Mouse (Mus musculus) urinary bladder, adult 18-20 months (tissue): Measurements from ENCODE around the gene Wdr27.
A peak's percentile ranks its signal among the peaks of the same experiment; 100 is the strongest.
"Not testable (repeated sequence)": the region's sequence is repeated elsewhere in the genome, so short reads cannot be mapped to it uniquely, and the experiment has no call there.

Experiments
- DNase-seq, 2 experiments: peaks; one replicate each; pipeline ENCODE4 v3.0.0; 2022; ENCODE audit warnings: low spot score in 2 of 2, mixed read lengths in 2 of 2

The Wdr27 gene

DNA sequence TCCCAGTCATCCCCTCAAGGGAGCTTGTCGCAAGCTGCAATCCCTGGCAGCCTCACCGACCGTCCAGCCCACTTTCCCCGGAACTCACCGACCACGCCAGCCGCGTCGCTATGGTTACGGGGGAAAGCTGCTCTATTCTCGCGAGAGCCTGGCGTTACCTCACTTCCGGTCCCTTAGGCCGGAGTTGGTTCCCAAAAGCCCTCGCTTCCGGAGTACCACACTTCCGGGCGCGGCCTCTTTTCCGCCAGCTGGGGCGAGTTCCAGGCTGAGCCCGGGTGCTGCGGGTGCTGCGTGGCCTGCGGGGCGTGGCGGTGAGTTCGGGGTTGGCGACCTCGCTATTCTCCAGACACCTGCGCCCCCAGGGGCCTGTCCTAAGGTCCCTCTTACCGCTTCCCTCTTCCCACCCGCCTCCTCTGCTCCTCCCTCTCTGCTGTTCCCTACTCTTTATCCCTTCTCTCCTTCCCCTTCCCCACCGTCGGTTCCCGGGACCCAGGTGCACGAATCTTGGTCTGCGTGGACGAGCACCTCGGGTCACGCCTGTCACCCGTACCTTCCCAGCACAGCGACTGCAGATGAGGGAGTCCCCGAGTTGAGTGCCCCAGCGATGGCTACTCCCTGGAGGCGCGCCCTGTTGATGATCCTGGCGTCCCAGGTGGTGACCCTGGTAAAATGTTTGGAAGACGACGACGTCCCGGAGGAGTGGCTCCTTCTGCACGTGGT, at the start of gene Wdr27, which contains the start of gene 1600012H06Rik:
Gene Wdr27 (minus strand): TSS at position 150 of the 720 bp plus-strand sequence.
Gene 1600012H06Rik (plus strand): TSS at position 176 of the 720 bp plus-strand sequence.
- peak; percentile 96 to 98 for DNase-seq

DNA sequence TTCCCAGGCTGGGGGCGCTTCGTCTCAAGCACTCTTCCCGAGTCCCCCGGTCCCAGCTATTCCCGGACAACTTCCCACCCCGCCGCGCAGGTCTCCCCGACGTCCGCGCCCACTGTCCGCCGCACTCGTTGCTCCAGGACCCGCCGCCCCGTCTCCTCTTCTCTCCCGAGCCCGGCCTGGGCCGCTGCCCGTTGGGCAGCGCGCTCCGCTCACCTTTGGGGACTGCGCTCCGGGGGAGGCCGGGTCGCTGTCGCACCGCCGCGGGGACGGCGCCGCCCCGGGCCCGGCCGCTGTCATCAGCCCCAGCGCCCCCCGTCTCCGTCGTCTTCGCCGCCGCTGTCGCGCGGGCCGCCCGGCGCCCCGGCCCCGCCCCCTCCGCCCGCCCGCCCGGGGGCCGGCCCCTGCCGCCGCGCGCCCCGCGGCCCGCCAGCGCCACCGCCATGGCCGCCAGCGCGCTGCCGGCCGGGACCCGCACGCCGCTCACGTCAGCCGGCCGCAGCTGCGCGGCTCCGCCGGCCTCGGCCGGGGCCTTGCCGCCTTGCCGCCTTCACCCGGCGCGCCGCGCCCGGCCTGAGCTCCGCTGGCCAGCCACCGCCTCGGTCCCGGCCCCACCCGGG, 49.7 kb upstream of the Wdr27 start:
- not testable (repeated sequence) for DNase-seq

DNA sequence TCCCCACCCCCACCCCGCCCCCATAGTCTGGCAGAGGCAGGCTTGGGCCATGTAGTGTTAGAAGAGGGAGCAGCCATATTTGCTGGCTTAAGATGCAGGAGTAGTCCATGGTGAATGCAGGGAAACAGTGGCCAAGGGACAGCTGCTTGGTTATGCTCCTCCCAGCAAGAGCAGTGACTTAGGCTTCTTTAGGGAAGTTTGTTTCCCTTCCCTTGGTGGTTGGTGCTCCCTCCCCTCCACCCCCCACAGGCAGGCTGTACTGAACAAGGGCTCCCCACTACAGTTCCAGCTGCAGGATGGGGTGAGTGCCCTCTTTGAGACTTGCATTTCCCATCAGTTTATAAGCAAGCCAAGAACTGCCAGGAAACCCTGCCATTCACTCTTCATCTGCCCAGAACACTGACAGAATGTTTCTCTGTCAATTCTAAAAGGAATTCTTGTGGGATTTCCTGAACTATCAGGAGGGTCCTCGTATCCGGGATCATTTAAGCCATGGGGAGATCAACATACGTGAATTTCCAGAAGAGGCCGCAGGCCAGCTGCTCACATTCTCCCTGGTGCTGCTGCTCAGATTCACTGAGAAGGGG, 47.3 kb upstream of the Wdr27 start:
- DNase-seq = not testable (repeated sequence)

DNA sequence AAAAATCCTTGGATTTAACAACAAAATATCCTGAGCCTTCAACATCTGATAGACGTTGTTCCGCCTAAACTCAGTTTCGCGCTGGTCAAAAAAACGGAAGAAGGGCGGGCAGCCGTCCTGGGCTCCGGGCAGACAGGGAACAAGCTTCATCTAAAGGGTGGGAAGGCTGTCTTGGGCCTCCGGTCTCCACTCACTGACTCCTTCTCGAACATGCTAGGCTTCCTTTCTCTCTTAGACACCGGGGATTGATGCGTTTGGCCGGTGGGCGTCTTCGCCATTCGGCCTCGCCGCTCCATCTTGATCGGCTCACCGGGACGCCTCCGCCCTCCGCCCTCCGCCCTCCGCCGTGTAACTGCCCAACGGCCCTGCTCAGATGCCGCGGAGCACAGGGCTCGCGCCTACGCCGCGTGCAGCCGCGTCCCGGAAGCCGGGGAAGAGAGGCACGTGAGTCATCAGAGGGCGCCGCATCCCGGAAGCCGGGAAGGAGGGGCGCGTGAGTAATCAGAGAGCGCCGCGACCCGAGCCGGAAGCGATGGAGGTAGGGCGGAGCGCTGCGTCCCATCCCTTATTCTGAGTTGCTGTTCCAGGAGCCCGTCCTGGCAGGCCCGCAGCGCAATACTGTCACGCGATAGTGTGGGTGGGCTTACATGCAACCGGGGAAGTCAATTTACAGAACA, 35.5 kb upstream of the Wdr27 start, which contains the start of the genes 9030025P20Rik and Gm3417:
Gene 9030025P20Rik (plus strand): TSS at position 107 of the 677 bp plus-strand sequence.
Gene Gm3417 (minus strand): TSS at position 429 of the 677 bp plus-strand sequence.
- DNase-seq = not testable (repeated sequence)

DNA sequence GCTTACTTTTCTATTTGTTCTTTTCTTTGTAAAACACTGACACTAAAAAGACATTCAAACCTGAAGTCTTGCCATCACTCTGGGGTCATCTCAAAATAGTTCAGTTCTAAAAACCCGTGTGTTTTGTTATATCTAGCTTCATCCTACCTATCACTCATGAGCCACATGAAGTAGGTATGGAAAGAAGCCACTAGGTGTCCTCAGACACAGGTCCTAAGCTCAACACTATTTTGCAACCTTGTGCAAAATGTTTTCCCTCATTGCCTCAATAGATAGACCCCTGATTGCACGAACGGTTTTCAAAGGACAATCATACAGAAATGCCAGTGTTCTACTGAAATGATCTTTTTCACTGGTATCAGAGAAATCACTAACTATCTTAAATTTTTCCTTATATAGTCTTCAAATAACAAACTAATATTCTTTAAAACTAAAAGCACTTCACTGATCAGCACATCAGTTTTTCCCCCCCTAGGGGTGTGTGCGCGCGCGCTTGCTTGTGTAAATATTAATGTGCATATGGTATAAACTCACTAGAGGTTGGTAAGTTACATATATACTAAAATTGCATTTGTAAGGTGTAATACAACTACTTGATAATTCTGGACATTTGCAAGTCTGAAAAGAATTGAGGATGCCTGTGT, 34.9 kb upstream of the Wdr27 start:
- not testable (repeated sequence) for DNase-seq

DNA sequence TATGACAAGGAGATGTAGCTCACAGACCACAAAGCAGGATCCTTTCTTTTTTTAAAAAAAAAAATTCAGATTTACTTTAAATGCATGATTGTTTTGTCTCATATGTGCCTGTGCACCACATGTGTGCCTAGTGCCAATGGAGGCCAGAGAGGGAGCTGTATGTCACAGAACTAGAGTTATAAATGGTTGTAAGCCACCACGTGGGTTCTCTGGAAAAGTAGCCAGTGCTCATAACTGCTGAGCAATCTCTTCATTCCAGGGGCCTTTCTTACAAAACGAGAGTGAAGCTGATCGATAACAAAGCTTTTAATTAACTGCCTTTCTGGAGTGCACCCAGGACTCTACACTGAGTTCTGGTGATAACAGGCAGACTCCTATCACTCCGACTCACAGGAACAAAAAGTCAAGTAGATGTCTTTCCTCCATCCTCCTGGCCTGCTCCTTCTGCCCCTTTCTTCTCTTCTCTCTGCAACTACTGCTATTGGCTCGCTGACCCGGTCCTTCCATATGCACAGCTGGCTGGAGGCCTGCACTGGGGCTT, 25.5 kb upstream of the Wdr27 start:
- not testable (repeated sequence) for DNase-seq

DNA sequence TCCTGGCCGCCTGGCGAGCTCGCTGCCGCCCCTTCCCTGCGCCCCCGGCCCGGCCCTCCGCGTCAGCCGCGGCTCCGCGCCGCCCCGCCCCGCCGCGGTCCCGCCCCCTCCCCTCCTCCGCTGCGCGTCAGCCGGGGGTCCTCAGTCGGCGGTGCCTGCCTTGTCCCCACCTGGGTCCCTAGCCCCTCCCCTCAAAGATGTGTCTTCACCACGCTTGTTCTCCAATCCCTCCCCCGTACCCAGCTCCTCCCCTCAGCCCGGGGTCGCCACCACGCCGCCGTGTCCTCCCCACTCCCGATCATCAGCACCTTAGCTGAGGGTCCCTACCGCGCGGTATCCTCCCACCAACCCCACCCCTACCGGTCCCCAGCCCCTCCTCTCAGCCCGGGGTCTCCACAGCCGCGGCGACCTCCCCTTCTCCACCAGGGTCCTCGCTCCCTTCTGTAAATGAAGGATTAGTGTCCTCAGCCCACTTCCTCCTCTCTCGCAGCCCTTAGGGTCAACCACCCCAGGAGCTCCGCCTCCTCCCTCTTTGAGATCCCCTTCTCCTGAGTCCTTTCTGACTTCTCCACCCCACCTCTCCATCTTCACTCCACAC, 18.7 kb upstream of the Wdr27 start:
- DNase-seq = not testable (repeated sequence)

DNA sequence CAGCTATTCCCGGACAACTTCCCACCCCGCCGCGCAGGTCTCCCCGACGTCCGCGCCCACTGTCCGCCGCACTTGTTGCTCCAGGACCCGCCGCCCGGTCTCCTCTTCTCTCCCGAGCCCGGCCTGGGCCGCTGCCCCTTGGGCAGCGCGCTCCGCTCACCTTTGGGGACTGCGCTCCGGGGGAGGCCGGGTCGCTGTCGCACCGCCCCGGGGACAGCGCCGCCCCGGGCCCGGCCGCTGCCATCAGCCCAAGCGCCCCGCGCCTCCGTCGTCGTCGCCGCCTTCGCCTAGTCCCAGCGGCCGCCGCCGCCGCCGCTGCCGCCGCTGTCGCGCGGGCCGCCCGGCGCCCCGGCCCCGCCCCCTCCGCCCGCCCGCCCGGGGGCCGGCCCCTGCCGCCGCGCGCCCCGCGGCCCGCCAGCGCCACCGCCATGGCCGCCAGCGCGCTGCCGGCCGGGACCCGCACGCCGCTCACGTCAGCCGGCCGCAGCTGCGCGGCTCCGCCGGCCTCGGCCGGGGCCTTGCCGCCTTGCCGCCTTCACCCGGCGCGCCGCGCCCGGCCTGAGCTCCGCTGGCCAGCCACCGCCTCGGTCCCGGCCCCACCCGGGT, 18.1 kb upstream of the Wdr27 start, which contains the start of gene Phf10:
Gene Phf10 (minus strand): TSS at position 323 of the 606 bp plus-strand sequence.
- peak in 1 of 2 experiments; percentile 53 for DNase-seq

DNA sequence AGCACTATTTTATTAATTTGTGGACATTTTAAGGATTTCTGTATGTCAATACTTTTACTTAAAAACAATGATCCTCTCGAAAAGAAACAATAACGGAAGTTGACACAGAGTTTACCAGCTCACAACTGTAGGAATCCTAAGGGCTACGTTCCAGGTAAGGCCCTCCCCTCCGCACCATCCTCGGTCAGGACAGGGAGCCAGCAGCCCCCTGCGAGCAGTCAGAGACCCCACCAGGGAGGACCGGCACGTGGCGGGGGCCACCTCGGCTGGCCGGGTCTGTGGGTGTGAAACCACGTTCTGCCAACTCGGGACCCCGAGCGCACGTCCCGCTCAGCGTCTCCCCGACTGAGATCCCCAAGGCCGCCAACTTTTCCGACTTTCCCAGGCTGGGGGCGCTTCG, 17.6 kb upstream of the Wdr27 start:
- peak in 1 of 2 experiments; percentile 37 for DNase-seq

DNA sequence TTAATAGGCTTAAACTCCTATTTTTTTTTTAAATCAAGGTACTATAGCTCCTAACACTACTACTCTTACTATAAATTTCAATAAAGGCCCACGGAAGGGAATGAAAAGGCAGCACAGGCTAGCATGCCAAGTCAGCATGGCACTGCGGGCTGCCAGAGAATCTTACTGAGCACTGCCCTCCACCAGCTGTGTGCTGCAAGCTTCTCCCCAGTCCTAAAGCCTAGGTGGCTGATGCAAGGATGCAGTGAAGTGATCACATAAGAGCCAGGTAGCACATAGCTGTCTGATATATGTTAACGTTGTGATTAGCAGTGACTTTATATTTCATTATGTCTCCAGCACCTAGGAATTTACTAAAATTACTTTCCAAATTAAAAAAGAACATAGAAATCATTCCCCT, 17.0 kb upstream of the Wdr27 start:
- no peak for DNase-seq

DNA sequence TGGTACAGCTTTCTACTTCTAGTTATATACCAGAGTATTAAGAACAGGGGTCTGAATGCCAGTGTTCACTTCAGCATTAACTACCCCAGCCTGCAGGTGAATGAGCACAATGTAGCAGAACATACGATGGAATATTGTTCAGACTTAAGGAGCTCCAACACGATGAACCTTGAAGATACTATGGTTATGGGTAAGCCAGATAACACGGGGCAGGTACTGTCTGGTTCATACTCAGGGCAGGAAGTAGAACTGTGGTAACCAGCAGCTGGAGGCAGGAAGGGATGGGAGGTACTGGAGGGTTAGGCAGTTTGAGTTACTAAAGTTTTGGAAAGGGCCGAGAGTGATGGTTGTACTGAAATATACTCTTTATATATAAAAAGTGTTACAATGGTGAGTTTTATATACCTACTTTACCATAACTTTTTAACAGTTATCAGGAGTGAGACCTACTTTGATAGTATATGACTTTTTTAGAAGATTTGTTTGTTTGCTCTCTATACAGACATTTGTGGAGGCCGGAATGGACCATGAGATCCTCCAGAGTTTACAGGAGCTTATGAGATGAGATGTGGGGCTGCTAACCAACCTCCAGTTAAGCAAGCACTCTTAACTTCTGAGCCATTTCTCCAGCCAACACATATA, 15.8 kb upstream of the Wdr27 start:
- no peak for DNase-seq

DNA sequence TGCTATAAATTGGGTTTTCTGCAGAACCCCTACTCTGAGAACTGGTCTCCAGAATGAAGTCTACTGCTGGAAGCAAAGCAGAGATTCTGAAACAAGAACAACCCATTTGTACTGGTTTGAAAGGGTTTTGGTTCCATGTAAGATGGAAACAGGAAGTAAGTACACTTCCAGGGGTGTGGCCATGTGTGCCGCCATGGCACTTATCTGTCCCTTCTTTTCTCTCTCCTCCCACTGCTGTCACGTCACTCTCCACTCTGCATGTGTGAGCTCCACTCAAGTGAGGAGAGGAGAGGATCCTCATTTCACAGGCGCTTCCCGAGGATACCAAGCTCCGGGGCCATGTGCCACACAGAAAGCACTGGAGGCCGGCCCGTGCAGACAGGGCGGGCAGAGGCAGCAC, 10.5 kb upstream of the Wdr27 start:
- DNase-seq = no peak

DNA sequence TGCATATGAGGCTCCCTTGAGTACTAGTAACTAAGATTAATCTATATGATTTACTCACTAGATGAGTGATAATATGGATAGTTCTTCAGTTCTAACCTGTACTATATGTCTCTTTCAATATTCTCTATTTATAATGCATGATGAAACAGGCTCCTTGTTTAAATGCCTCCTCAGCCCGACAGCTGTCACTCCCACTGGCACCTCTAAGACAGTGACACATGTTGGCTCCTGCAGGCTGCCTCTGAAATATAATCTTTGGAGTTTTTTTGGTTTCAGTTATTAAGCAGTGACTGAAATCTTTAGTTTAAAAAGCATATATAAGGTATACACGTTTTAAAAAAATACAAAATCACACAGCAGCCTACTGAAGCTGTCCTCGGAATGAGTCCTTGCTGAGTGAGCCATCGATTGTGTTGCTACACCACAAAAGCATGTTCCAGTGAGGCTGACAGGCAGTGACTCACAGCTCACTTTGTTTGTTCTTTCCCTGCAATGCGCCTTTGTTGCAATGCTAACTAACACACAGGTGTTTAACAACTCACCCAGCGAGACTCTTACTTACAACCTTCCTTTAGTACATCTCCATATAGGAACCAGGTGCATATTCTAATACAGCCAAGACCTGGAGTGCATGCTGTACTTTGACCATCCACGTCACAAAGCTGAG, 6.3 kb upstream of the Wdr27 start:
- DNase-seq = peak in 1 of 2 experiments; percentile 30

DNA sequence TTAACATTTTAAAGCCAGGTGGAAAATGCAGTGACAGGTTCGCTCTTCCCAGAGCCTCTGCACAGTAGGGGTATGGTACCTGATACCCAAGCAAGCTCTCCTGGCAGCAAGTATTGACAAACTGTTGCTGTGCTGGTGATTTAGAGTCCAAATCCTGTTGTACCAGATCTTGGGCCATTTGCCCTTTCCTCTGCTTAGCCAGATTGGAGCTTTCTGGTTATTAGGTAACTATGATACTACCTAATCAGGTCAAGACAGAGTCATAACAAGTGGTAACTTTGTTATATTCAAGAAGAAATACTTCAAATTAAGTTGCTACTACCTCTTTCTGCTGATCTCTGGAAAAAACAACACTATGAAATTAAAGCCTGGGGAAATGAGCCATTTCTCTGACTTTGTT, 1.6 kb upstream of the Wdr27 start:
- DNase-seq = peak in 1 of 2 experiments; percentile 35

DNA sequence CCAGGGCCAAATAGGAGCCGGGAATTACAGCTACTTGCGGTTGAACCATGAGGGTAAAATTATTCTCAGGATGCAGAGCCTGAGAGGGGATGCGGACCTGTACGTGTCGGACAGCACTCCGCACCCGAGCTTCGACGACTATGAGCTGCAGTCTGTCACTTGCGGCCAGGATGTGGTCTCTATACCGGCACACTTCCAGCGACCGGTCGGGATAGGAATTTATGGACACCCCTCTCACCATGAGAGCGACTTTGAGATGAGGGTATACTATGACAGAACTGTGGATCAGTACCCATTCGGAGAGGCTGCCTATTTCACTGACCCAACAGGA, 736 bp upstream of the Wdr27 start:
- DNase-seq = no peak

DNA sequence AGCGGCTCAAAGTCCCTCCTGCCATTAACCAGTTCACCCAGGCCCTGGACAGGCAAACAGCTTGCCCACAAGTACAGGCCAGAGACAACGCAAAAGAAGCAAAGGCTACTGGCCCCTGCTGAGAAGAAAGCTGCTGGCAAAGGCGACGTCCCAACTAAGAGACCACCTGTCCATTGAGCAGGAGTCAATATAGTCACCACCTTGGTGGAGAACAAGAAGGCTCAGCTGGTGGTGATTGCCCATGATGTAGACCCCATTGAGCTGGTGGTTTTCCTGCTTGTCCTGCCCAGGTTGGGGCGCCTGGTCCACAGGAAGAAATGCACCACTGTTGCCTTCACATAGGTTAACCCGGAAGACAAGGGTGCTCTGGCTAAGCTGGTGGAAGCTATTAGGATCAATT, 777 bp downstream of the Wdr27 start:
- DNase-seq = not testable (repeated sequence)

DNA sequence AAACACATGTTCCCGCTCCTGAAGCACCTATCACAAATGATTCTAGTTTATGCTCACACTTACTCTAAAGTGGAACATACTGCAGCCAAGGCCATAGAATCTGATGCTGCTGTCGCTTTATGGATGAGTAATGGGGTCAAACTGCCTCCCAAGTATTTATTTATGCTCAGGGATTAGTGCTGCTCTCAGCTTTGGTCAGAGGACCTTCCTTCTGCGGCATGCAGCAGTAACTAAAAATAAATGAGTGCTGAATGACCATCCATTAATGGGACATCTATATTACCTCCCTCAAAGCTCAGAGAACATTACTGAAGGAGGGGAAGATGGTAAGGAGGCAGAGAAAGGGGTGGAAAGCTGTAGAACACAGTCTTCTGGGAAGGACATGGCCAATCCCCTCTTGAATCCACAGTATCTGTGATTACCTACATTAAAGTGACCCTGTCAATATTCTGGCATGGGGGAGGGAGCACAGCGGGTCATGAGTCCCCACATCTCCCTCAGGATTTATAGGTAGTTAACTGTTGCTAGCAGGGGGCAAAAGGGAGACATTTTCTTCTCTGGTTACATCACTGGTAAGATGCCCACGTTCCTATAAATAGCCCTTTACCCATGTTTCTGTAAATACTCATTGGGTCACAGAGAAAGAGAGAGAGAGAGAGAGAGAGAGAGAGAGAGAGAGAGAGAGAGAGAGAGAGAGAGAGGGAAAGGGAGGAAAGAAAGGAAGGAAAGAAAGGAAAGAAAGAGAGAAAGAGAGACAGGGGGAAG, 6.9 kb downstream of the Wdr27 start:
- DNase-seq = no peak

DNA sequence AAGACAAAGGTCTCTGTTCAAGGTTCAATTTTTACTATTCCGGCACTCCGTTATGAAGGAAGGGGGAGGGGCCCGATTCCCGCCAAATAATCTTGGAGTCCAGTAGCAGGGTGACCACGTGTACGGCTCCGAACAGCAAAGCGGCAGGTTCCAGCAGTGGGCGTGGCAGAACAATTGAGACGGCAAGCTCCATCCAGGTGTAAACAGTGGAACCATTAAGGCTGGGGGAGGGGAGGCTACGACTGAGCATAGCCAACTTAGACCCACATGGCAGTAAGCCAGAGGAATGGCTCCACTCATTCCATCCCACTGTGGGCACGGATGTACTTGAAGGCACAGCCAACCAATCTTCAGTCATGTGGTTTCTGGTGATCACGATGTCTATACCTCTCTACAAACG, 7.7 kb downstream of the Wdr27 start:
- not testable (repeated sequence) for DNase-seq

DNA sequence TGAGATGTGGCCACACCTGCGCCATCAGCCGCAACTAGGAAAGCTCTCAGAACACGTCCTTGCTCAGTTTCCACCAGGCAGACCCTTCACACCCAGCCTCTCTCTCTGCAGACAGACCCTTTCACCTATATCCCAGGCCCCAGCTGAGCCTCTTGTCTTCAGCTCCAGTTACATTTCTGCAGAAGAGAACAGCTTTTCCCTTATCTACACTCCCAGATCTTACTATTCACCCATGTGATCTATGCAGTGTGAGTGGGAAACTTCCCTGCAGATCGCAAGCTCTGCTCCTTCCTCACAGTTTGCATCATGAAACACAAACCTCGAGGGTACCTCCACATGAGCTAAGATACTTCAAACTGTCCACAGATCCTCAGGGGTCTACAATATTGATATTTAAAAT, 11.5 kb downstream of the Wdr27 start:
- DNase-seq = no peak
